Mouse (Mus musculus) heart, adult 2 months (tissue): ENCODE data around the gene Lrrc4. TPM values are rescaled to one million over a fixed set of nuclear protein-coding genes. Genes with fewer than 3 reads are reported as not detected.
A peak's percentile ranks its signal among the peaks of the same experiment; 100 is the strongest.

ENCODE experiments used
- DNase-seq, 2 experiments: peaks; one replicate each; pipeline ENCODE4 v3.0.0; 2021
- H3K27ac ChIP-seq: fragments of 200-600 bp; 2 replicates; pipeline ENCODE4 v1.8.1; 2022
- H3K27me3 ChIP-seq: fragments of 200-500 bp; 2 replicates; pipeline ENCODE4 v1.6.1; 2012; ENCODE audit warnings: mild to moderate bottlenecking, low read length, inconsistent platforms, mixed read lengths; ENCODE audit not compliant: control insufficient read depth, insufficient read depth
- H3K36me3 ChIP-seq: fragments of 200-500 bp; 2 replicates; pipeline ENCODE4 v1.6.1; 2012; ENCODE audit warnings: low read length, inconsistent platforms; ENCODE audit not compliant: control insufficient read depth, insufficient read depth
- H3K4me1 ChIP-seq: fragments of 200-500 bp; 2 replicates; pipeline ENCODE4 v1.6.1; 2011; ENCODE audit warnings: low read length; ENCODE audit not compliant: control insufficient read depth, insufficient read depth
- H3K4me3 ChIP-seq: fragments of 200-600 bp; 2 replicates; pipeline ENCODE4 v1.8.1; 2022
- H3K79me2 ChIP-seq: fragments of 200-500 bp; replicated peaks from 2 replicates; pipeline ENCODE4 v1.6.1; 2012; ENCODE audit warnings: mild to moderate bottlenecking, inconsistent platforms, low read length, moderate library complexity, mixed read lengths; ENCODE audit not compliant: control insufficient read depth, insufficient read depth
- H3K9ac ChIP-seq: fragments of 200-500 bp; 2 replicates; pipeline ENCODE4 v1.6.1; 2012; ENCODE audit warnings: low read depth, mild to moderate bottlenecking, control low read depth, inconsistent platforms, low read length, mixed read lengths
- CTCF ChIP-seq: fragments of 200-600 bp; IDR thresholded peaks from 2 replicates; pipeline ENCODE4 v1.8.1; 2022; ENCODE audit warnings: antibody characterized with exemption, mild to moderate bottlenecking, moderate library complexity
- EP300 ChIP-seq: fragments of 200-500 bp; IDR thresholded peaks from 2 replicates; pipeline ENCODE4 v1.6.1; 2011; ENCODE audit warnings: low read depth, low read length, control low read depth; ENCODE audit not compliant: insufficient read depth
- POLR2A ChIP-seq: fragments of 200-500 bp; IDR thresholded peaks from 2 replicates; pipeline ENCODE4 v1.6.1; 2011; ENCODE audit warnings: mild to moderate bottlenecking, low read depth, low read length, control low read depth; ENCODE audit not compliant: insufficient read depth
- WGBS: fragments of 180-500 bp; shearing (Covaris S2); methylation state at CpG from one replicate; pipeline ENCODE4 v1.1.7; 2018; 5-methylcytosine and 5-hydroxymethylcytosine counted together
- intact Hi-C: fragments of 180-260 bp; cut with DNase I; formaldehyde crosslinking; loops from one replicate; pipeline ENCODE4 v1.15.1; 2025
- polyA plus RNA-seq: library from polyadenylated mRNA; depleted of rRNA; stranded (reverse); fragments of >200 nt; gene quantifications from 2 replicates; pipeline ENCODE4 v1.2.3, GENCODE M21; 2012
- total RNA-seq, 2 experiments: library from RNA; stranded (reverse); gene quantifications; 2 replicates each; pipeline ENCODE4 v1.2.3; 2021

Lrrc4 gene
- total and polyA plus RNA-seq, 3 experiments: 0.43 to 0.68 (median 0.47) TPM

DNA sequence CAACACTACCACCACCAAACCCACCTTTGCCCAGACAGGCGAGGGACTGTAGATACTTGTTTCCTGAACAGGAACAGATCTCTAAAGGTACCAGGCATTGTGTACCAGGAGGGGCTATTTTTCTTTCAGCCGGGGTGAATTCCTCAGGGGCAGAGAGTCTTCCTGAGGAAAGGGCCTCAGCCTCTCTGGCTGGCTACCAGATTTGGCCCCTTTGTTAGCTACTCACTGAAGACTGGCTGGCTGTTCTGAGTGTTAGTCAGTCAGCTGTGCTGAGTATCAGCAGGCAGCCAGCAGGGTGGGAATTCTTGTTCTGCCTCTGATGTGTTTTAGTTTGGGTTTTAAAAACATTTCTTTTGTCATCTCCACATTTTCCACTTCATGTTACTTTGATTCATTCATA, 198.4 kb downstream of the Lrrc4 start:
- H3K79me2 ChIP-seq: 0 out of 2 replicates have a peak, but pooled peaks cover 2% of the 10 kb centered on the region
- TF ChIP-seq EP300 (no peak), CTCF (no peak), POLR2A (no peak)
- H3K9ac ChIP-seq: no peak overlapping the region
- no peak overlapping the region for H3K4me3 ChIP-seq
- 42% methylated on average over 2 of the region's 2 CpGs for WGBS
- no peak overlapping the region for H3K27ac ChIP-seq
- H3K36me3 ChIP-seq: peaks cover 6% of the 10 kb centered on the region
- intact Hi-C loops: no loop called here
- no peaks in the 10 kb centered on the region for H3K27me3 ChIP-seq
- DNase-seq: no peak
- H3K4me1 ChIP-seq: peaks cover 9% of the 10 kb centered on the region

- no peak overlapping the region for H3K27ac ChIP-seq
- H3K36me3 ChIP-seq: peaks cover 4% of the 10 kb centered on the region
- 0 out of 2 replicates have a peak, but pooled peaks cover 2% of the 10 kb centered on the region for H3K79me2 ChIP-seq
- no peak for DNase-seq
- WGBS: 68% methylated on average over 2 of the region's 2 CpGs
- no peak for TF ChIP-seq EP300
- no peak for TF ChIP-seq CTCF
- no peak for TF ChIP-seq POLR2A
- H3K4me1 ChIP-seq: peaks cover 8% of the 10 kb centered on the region
- H3K9ac ChIP-seq: no peak overlapping the region
- H3K27me3 ChIP-seq: no peaks in the 10 kb centered on the region
- H3K4me3 ChIP-seq: no peak overlapping the region
- intact Hi-C loops: no loop called here
Observed at GRCm38 (mm10) chr6:28630926-28631325, 200.6 kb downstream of the Lrrc4 start.

- H3K27ac ChIP-seq: no peak overlapping the region
- DNase-seq: no peak
- intact Hi-C loops: no loop called here
- H3K4me3 ChIP-seq: no peak overlapping the region
- H3K27me3 ChIP-seq: no peaks in the 10 kb centered on the region
- TF ChIP-seq EP300 (no peak), POLR2A (no peak), CTCF (no peak)
- H3K79me2 ChIP-seq: 0 out of 2 replicates have a peak, but pooled peaks cover 2% of the 10 kb centered on the region
- no peaks in the 10 kb centered on the region for H3K36me3 ChIP-seq
- WGBS: 63% methylated on average over 2 of the region's 2 CpGs
- H3K9ac ChIP-seq: no peak overlapping the region
- peaks cover 5% of the 10 kb centered on the region for H3K4me1 ChIP-seq
Observed at GRCm38 (mm10) chr6:28629866-28630265, 201.7 kb downstream of the Lrrc4 start.

- H3K27ac ChIP-seq: no peak overlapping the region
- TF ChIP-seq CTCF: no peak
- TF ChIP-seq EP300: no peak
- TF ChIP-seq POLR2A: no peak
- WGBS: 81% methylated on average over 1 of the region's 1 CpGs
Observed at GRCm38 (mm10) chr6:28628408-28628807, 203.1 kb downstream of the Lrrc4 start.

DNA sequence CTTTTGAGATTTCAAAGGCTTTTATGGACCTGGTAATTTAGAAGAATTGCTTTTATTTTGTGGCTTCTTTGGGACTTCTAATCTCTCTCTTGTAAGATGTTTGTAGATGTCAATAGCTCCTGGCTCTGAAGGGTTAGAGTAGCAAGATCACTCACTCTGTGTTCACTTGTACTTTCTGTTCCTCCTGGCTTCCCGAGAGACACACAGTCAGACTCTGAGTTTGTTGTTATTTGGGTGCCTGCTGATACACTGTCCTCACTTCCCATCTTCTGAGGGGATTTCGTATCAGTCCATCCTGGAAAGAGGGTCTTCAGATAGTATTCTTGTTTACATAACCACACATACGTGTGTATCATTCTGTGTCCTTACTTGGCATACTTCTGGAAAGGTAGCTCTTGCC, 208.6 kb downstream of the Lrrc4 start:
- Histone ChIP-seq H3K27ac (no peak overlapping the region), H3K36me3 (peaks cover 14% of the 10 kb centered on the region; the same call in 1 of the 2 replicates), H3K27me3 (no peaks in the 10 kb centered on the region), H3K4me3 (no peak overlapping the region), H3K9ac (no peak overlapping the region), H3K4me1 (peaks cover 10% of the 10 kb centered on the region), H3K79me2 (no peaks in the 10 kb centered on the region)
- intact Hi-C loops: no loop called here
- TF ChIP-seq EP300 (no peak), CTCF (no peak), POLR2A (no peak)
- 77% methylated on average over 3 of the region's 3 CpGs for WGBS
- DNase-seq: no peak

More at GRCm38 (mm10) chr6:28628408-28628807, 203.1 kb downstream of the Lrrc4 start:
- Histone ChIP-seq H3K4me3 (no peak overlapping the region), H3K36me3 (no peaks in the 10 kb centered on the region), H3K79me2 (0 out of 2 replicates have a peak, but pooled peaks cover 2% of the 10 kb centered on the region), H3K4me1 (peaks cover 2% of the 10 kb centered on the region), H3K27me3 (no peaks in the 10 kb centered on the region), H3K9ac (no peak overlapping the region)
- intact Hi-C loops: no loop called here
- DNase-seq: no peak

DNA sequence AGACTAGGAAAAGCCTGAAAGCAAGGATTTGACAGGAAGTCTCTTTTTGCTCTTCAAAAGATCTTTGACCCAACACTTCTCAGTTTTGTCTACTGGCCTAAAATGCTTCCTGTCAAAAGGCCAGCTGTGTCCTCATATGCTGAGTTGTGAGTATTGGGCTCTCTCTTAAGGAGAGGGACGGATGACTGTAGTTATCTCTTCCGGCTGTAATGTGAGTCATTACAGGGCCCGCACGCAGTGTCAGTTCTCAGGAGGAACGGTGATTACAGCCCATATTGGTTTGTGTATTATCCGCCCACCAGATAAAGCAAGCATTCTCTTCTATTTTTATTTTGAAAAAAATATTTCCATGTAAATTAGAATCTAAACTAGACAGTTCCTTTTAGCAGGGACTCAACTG, 209.0 kb downstream of the Lrrc4 start:
- H3K4me3 ChIP-seq: no peak overlapping the region
- intact Hi-C loops: no loop called here
- no peaks in the 10 kb centered on the region for H3K27me3 ChIP-seq
- no peak for TF ChIP-seq EP300
- no peak for TF ChIP-seq POLR2A
- TF ChIP-seq CTCF: no peak
- H3K79me2 ChIP-seq: no peaks in the 10 kb centered on the region
- peaks cover 10% of the 10 kb centered on the region for H3K4me1 ChIP-seq
- 21% methylated on average over 6 of the region's 6 CpGs for WGBS
- H3K9ac ChIP-seq: no peak overlapping the region
- H3K27ac ChIP-seq: no peak overlapping the region
- H3K36me3 ChIP-seq: peaks cover 14% of the 10 kb centered on the region; the same call in 1 of the 2 replicates
- DNase-seq: peak in 1 of 2 experiments; percentile 44
